Mouse (Mus musculus) neural tube, embryonic 11.5 days (tissue): Measurements from ENCODE around the gene Flt3l. TPM values are rescaled to one million over a fixed set of nuclear protein-coding genes. Genes with fewer than 3 reads are reported as not detected.
A peak's percentile ranks its signal among the peaks of the same experiment; 100 is the strongest.

Source experiments
- ATAC-seq: fragments of 200-750 bp; cut with Nextera tagmentation; 2 replicates; pipeline ENCODE4 v1.8.0; 2017; ENCODE audit warnings: moderate number of reproducible peaks, mild to moderate bottlenecking, moderate TSS enrichment, moderate library complexity; ENCODE audit not compliant: insufficient read depth, low FRiP score, low TSS enrichment
- DNase-seq: peaks from one replicate; pipeline ENCODE4 v3.0.0-alpha.2; 2015; ENCODE audit warnings: low spot score
- H3K27ac ChIP-seq: fragments of 300-500 bp; sonication (generic); 2 replicates; pipeline ENCODE4 v1.5.1; 2014; ENCODE audit warnings: low read depth, mild to moderate bottlenecking, low read length
- H3K27me3 ChIP-seq: fragments of 300-500 bp; sonication (generic); 2 replicates; pipeline ENCODE4 v1.6.1; 2014; ENCODE audit warnings: mild to moderate bottlenecking, low read length, mixed read lengths; ENCODE audit not compliant: control insufficient read depth, insufficient read depth
- H3K36me3 ChIP-seq: fragments of 300-500 bp; sonication (generic); 2 replicates; pipeline ENCODE4 v1.6.1; 2014; ENCODE audit warnings: mild to moderate bottlenecking, low read length, moderate library complexity, mixed read lengths; ENCODE audit not compliant: control insufficient read depth, insufficient read depth
- H3K4me1 ChIP-seq: fragments of 300-500 bp; sonication (generic); 2 replicates; pipeline ENCODE4 v1.6.1; 2014; ENCODE audit warnings: low read length, mixed read lengths; ENCODE audit not compliant: control insufficient read depth, insufficient read depth
- H3K4me2 ChIP-seq: fragments of 300-500 bp; sonication (generic); 2 replicates; pipeline ENCODE4 v1.6.1; 2014; ENCODE audit warnings: low read depth, mild to moderate bottlenecking, moderate library complexity
- H3K4me3 ChIP-seq: fragments of 300-500 bp; sonication (generic); 2 replicates; pipeline ENCODE4 v1.5.1; 2014; ENCODE audit warnings: low read depth, low read length
- H3K9ac ChIP-seq: fragments of 300-500 bp; sonication (generic); 2 replicates; pipeline ENCODE4 v1.6.1; 2014; ENCODE audit warnings: mild to moderate bottlenecking, low read length
- H3K9me3 ChIP-seq: fragments of 300-500 bp; sonication (generic); 2 replicates; pipeline ENCODE4 v1.6.1; 2016; ENCODE audit warnings: low read length; ENCODE audit not compliant: control insufficient read depth
- WGBS: fragments of 180-500 bp; shearing (Covaris S2); extraction: QIAGEN DNeasy Blood & Tissue Kit; methylation state at CpG from one replicate; pipeline ENCODE4 v1.1.7; 2014; 5-methylcytosine and 5-hydroxymethylcytosine counted together
- polyA plus RNA-seq: library from polyadenylated mRNA; unstranded; fragments of >200 nt; fragmentation: Nextera tagmentation; extraction: Ambion mirVana; gene quantifications from 2 replicates; pipeline ENCODE4 v1.2.1, GENCODE M21; 2014

Gene Flt3l
- polyA plus RNA-seq, 1 experiment from 2014 or later = 0.76 TPM

- DNase-seq (no peak), ATAC-seq (no peak)
- WGBS = 75% methylated on average over 8 of the region's 8 CpGs
- Histone ChIP-seq H3K4me3 (no peak overlapping the region), H3K36me3 (no peaks in the 10 kb centered on the region), H3K4me1 (no peaks in the 10 kb centered on the region; the same call in 1 of the 2 replicates), H3K9me3 (no peaks in the 10 kb centered on the region), H3K9ac (no peak overlapping the region), H3K4me2 (no peak overlapping the region), H3K27ac (no peak overlapping the region), H3K27me3 (no peaks in the 10 kb centered on the region)
Observed at GRCm38 (mm10) chr7:45133446-45134159, 2.6 kb downstream of the Flt3l start.

- no peak overlapping the region for H3K4me3 ChIP-seq
- no peaks in the 10 kb centered on the region for H3K27me3 ChIP-seq
- peaks cover 9% of the 10 kb centered on the region for H3K4me1 ChIP-seq
- H3K9me3 ChIP-seq = no peaks in the 10 kb centered on the region
- 84% methylated on average over 11 of the region's 11 CpGs for WGBS
- no peak overlapping the region for H3K27ac ChIP-seq
- H3K36me3 ChIP-seq = peaks cover 7% of the 10 kb centered on the region
- no peak overlapping the region for H3K4me2 ChIP-seq
- H3K9ac ChIP-seq = no peak overlapping the region
- ATAC-seq (no peak), DNase-seq (no peak)
Observed at GRCm38 (mm10) chr7:45131850-45132249, 4.4 kb downstream of the Flt3l start.

GRCm38 (mm10) chr7:45129776-45130512 lies 6.3 kb downstream of the Flt3l start:
- DNase-seq (no peak), ATAC-seq (no peak)
- H3K36me3 ChIP-seq = peaks cover 21% of the 10 kb centered on the region
- H3K27me3 ChIP-seq = no peaks in the 10 kb centered on the region
- peaks cover 16% of the 10 kb centered on the region for H3K4me1 ChIP-seq
- H3K27ac ChIP-seq = peak overlapping the region; percentile 77; the same call in 1 of the 2 replicates
- peak overlapping the region; percentile 77; the same call in 1 of the 2 replicates for H3K9ac ChIP-seq
- peak overlapping the region; percentile 95; the same call in 1 of the 2 replicates for H3K4me3 ChIP-seq
- no peaks in the 10 kb centered on the region for H3K9me3 ChIP-seq
- peak overlapping the region; percentile 59 for H3K4me2 ChIP-seq
- WGBS = 52% methylated on average over 15 of the region's 15 CpGs

DNA sequence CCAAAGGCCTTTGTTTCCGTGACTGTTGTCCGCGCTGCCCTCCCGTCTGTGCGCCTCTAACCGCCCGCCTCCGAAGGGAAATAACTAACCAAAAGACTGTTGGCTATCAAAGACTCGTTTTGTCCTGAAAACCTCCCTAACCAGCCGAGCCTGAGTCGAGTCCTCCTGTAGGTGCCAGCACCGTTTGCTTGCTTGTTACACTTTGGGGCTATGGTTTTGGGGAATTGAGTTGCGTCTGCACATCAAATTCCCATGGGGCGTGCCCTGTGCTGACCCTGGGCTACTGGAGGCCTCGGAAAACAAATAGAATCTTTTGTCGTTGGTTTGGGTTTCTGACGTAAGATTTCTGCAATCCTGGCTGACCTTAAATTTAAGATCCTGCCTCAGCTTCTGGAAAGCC lies 6.9 kb downstream of the Flt3l start:
- ATAC-seq (no peak), DNase-seq (no peak)
- Histone ChIP-seq H3K27me3 (no peaks in the 10 kb centered on the region), H3K4me1 (peaks cover 19% of the 10 kb centered on the region), H3K9ac (peak overlapping the region; percentile 77), H3K36me3 (peaks cover 21% of the 10 kb centered on the region), H3K9me3 (no peaks in the 10 kb centered on the region), H3K27ac (peak overlapping the region; percentile 77), H3K4me3 (peak overlapping the region; percentile 95), H3K4me2 (peak overlapping the region; percentile 59)
- 2% methylated on average over 17 of the region's 17 CpGs for WGBS

GRCm38 (mm10) chr7:45128624-45129246 lies 7.5 kb downstream of the Flt3l start, which contains the start of gene Rpl13a:
TSS of gene Rpl13a (minus strand) at chr7:45128761.
- 0% methylated on average over 48 of the region's 48 CpGs for WGBS
- peak within 1 kb of the TSS; percentile 99 for H3K9ac ChIP-seq
- H3K4me3 ChIP-seq = peak within 1 kb of the TSS; percentile 95
- peak within 1 kb of the TSS; percentile 96 for H3K4me2 ChIP-seq
- H3K4me1 ChIP-seq = peaks cover 19% of the 10 kb centered on the region
- no peaks in the 10 kb centered on the region for H3K27me3 ChIP-seq
- peak within 1 kb of the TSS; percentile 84 for H3K27ac ChIP-seq
- peak; percentile 99 for DNase-seq
- ATAC-seq = peak; percentile 92
- peaks cover 21% of the 10 kb centered on the region for H3K36me3 ChIP-seq
- H3K9me3 ChIP-seq = no peaks in the 10 kb centered on the region

GRCm38 (mm10) chr7:45127700-45128224 lies 8.5 kb downstream of the Flt3l start:
- Histone ChIP-seq H3K9ac (peak overlapping the region; percentile 99), H3K4me1 (peaks cover 23% of the 10 kb centered on the region), H3K9me3 (no peaks in the 10 kb centered on the region), H3K36me3 (peaks cover 24% of the 10 kb centered on the region), H3K27ac (peak overlapping the region; percentile 84), H3K27me3 (no peaks in the 10 kb centered on the region), H3K4me3 (peak overlapping the region; percentile 95), H3K4me2 (peak overlapping the region; percentile 96)
- DNase-seq (no peak), ATAC-seq (no peak)
- 0% methylated on average over 6 of the region's 6 CpGs for WGBS

DNA sequence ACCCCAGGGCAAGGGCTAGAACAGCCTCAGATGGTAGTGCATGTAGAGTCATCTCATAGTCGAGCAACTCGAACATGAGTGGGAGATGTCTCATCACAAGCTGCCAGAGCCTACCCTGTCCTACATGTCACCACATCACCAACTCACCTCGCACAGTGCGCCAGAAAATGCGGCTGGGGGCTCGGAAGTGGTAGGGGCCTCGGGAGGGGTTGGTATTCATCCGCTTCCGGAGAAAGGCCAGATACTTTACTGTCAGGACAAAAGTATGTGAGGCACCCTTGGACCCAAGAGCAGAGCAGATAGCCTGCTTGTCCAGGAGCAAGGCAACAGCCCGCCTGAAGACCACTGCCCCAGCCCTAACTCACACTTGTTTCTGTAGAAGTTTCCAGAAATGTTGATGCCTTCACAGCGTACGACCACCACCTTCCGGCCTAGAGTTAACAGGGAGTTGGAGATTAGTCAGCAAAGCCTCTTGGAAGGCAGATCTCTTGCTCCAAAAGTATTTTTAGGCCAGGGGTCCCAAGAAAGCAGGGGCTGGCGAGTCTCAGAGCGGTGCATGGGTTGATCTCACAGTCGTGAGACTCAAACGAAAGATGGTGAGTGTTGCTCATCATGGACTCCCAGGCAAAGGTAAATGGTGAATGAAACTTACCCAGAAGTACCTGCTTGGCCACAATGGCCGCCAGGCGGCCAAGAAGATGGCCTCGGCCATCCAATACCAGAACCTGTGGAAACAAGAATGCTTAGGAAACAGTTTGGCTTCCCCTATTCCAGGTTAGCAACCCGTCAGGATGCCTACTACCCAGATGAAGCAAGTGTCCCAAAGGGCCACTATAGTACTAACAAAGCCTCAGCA lies 9.2 kb downstream of the Flt3l start:
- H3K27me3 ChIP-seq = no peaks in the 10 kb centered on the region
- H3K4me2 ChIP-seq = peak overlapping the region; percentile 96
- DNase-seq = no peak
- H3K9me3 ChIP-seq = no peaks in the 10 kb centered on the region
- H3K36me3 ChIP-seq = peaks cover 28% of the 10 kb centered on the region
- ATAC-seq = no peak
- 49% methylated on average over 21 of the region's 21 CpGs for WGBS
- H3K27ac ChIP-seq = peak overlapping the region; percentile 84
- H3K9ac ChIP-seq = peak overlapping the region; percentile 99
- peaks cover 27% of the 10 kb centered on the region for H3K4me1 ChIP-seq
- H3K4me3 ChIP-seq = peak overlapping the region; percentile 95
